Mouse (Mus musculus): ENCODE measurements around the gene Rufy1. TPM values are rescaled to one million over a fixed set of nuclear protein-coding genes. Genes with fewer than 3 reads are reported as not detected.
"Not testable (repeated sequence)": the region's sequence is repeated elsewhere in the genome, so short reads cannot be mapped to it uniquely, and the experiment has no call there.

The Rufy1 gene
- polyA plus RNA-seq, 1 experiment from 2014 or later, result 30.6 TPM

DNA sequence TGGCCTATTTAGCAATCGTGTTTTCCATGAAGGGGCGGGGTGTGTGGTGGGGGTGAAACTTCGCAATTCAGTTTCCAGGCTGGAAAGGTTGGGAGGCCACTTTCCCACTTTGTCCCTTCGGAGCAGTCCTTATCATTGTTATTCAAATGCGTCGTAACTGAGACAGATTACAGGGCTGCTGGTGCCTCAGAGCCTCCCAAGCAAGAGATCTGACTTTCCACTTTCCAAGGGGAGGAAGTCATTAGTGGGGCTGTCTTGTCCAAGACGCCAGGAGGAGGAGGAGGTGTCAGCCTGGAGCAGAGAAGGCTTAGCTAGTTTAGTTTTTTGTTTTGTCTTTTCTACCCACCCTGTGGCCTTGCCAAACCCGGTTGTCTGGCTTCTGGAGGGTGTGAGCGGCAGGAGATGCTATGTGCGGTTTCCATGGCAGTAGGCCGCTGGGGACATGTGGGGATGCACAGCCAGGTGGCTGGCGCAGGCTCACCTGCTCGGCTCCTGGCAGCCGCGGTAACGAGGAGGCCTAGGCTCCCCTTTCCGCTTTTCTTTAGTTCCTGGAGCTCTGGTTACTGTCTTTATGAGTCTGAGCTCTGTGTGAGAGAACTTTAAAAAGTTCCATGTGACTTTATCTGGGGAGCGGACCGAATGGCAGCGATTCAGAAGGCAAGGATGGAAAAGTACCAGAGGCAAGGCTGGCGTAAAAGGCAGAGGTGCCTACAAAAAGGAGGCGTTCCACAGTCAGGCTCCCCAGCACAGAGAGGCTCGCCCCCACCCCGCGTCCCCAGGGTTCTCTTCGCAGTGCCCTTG, 26.4 kb upstream of the Rufy1 start:
- no peaks in the 10 kb centered on the region for H3K9me3 ChIP-seq (replicated peaks; ENCODE audit: control insufficient read depth, low read length, poor library complexity, severe bottlenecking)
- ATAC-seq, result peak; percentile 68; the same call in 1 of the 2 replicates
- H3K4me1 ChIP-seq (ENCODE audit: control insufficient read depth, insufficient read depth, low read length), result peaks cover 11% of the 10 kb centered on the region
- no peak overlapping the region for H3K4me3 ChIP-seq (ENCODE audit: low read depth, low read length)
- WGBS, result 4% methylated on average over 26 of the region's 26 CpGs
- H3K27ac ChIP-seq (ENCODE audit: low read length), result no peak overlapping the region
- H3K27me3 ChIP-seq (ENCODE audit: control insufficient read depth, insufficient read depth, low read depth, low read length), result no peaks in the 10 kb centered on the region
- peak overlapping the region; percentile 14; the same call in 1 of the 2 replicates for H3K9ac ChIP-seq (ENCODE audit: low read depth, low read length)
- H3K36me3 ChIP-seq (ENCODE audit: control insufficient read depth, insufficient read depth, low read length), result no peaks in the 10 kb centered on the region
- H3K4me2 ChIP-seq (ENCODE audit: low read length), result peak overlapping the region; percentile 47

DNA sequence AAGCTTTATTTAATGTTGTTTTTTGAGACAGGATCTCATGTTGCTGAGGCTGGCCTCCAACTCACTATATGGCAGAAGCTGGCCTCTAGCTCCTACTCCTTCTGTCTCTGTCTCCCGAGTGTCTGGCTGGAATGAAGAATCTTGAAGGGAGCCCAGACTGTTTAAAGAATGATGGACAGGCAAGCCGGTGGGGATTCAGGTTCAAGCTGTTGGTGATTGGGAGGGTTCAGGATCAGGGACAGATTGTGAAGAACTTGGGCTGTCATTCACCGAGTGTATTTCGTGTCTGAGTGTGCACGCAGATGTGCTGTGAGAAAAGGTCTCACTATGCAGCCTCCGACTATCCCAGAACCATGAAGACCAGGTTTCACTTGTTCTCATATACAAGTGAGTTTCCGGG, 25.5 kb upstream of the Rufy1 start:
- Histone ChIP-seq H3K27ac (ENCODE audit: low read length) (no peak overlapping the region), H3K4me1 (ENCODE audit: control insufficient read depth, insufficient read depth, low read length) (peaks cover 11% of the 10 kb centered on the region), H3K9me3 (replicated peaks; ENCODE audit: control insufficient read depth, low read length, poor library complexity, severe bottlenecking) (no peaks in the 10 kb centered on the region), H3K9ac (ENCODE audit: low read depth, low read length) (no peak overlapping the region), H3K36me3 (ENCODE audit: control insufficient read depth, insufficient read depth, low read length) (no peaks in the 10 kb centered on the region), H3K4me2 (ENCODE audit: low read length) (no peak overlapping the region), H3K4me3 (ENCODE audit: low read depth, low read length) (no peak overlapping the region), H3K27me3 (ENCODE audit: control insufficient read depth, insufficient read depth, low read depth, low read length) (no peaks in the 10 kb centered on the region)
- no peak for ATAC-seq
- 31% methylated on average over 7 of the region's 7 CpGs for WGBS

DNA sequence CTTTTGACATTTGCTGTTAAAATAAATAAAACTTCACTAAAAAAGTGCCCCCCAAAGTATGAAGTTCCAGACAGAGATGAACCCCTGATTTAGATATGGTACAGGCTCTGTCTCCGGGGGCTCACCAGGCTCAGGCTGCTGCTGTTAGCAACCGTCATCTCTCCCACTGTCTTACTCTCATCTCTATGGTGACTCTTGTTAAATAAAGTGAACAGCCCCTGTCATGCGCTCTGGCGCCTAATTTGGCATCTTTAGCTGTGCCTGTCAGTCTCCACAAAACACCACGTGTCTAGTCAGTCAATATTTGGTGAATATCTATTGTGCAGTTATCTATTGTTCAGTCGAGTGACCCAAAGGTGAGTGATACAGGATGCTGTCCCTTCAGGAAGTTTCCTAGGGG, 24.0 kb upstream of the Rufy1 start:
- no peak for ATAC-seq
- Histone ChIP-seq H3K27me3 (ENCODE audit: control insufficient read depth, insufficient read depth, low read depth, low read length) (no peaks in the 10 kb centered on the region), H3K4me1 (ENCODE audit: control insufficient read depth, insufficient read depth, low read length) (peaks cover 11% of the 10 kb centered on the region), H3K4me3 (ENCODE audit: low read depth, low read length) (no peak overlapping the region), H3K9me3 (replicated peaks; ENCODE audit: control insufficient read depth, low read length, poor library complexity, severe bottlenecking) (no peaks in the 10 kb centered on the region), H3K36me3 (ENCODE audit: control insufficient read depth, insufficient read depth, low read length) (no peaks in the 10 kb centered on the region), H3K9ac (ENCODE audit: low read depth, low read length) (no peak overlapping the region), H3K4me2 (ENCODE audit: low read length) (no peak overlapping the region), H3K27ac (ENCODE audit: low read length) (no peak overlapping the region)
- WGBS, result 30% methylated on average over 6 of the region's 6 CpGs

DNA sequence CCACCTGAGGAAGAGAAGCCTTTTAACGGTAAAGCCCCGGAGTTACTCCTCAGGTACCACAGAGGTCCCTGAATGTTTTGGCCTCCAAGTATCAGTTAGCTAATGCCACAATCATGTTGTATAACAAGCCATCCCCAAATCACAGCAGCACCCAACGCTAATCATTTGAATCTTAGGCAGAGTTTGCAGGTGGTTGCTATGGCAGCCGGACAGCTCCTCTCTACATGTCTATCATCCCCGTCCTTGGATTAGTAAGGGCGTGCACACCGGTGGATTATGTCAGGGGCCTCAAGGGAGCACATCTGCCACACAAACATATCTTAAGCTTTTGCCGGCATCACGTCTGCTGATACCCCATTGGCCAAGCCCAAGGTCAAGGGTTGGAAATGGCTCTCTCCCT, 19.3 kb upstream of the Rufy1 start:
- no peak overlapping the region for H3K4me2 ChIP-seq (ENCODE audit: low read length)
- H3K4me1 ChIP-seq (ENCODE audit: control insufficient read depth, insufficient read depth, low read length), result no peaks in the 10 kb centered on the region
- no peak for ATAC-seq
- H3K27ac ChIP-seq (ENCODE audit: low read length), result no peak overlapping the region
- 52% methylated on average over 9 of the region's 9 CpGs for WGBS
- H3K27me3 ChIP-seq (ENCODE audit: control insufficient read depth, insufficient read depth, low read depth, low read length), result no peaks in the 10 kb centered on the region
- no peak overlapping the region for H3K9ac ChIP-seq (ENCODE audit: low read depth, low read length)
- no peak overlapping the region for H3K4me3 ChIP-seq (ENCODE audit: low read depth, low read length)
- H3K9me3 ChIP-seq (replicated peaks; ENCODE audit: control insufficient read depth, low read length, poor library complexity, severe bottlenecking), result no peaks in the 10 kb centered on the region
- H3K36me3 ChIP-seq (ENCODE audit: control insufficient read depth, insufficient read depth, low read length), result no peaks in the 10 kb centered on the region

DNA sequence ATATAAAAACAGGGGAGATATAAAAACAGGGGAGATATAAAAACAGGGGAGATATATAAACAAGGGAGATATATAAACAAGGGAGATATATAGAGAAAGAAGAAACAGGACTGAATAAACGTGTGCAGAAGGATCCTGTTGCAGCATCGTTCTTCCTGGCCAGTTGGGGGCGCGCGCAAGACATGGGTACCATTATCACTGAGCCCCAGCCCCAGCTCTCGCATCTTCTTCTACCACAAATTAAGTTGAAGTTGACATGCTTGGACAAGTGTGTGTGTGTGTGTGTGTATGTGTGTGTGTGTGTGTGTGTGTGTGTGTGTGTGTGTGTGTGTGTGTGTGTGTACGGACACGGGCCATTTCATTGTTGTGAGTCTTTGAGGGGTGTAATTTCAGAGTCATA, 17.2 kb upstream of the Rufy1 start:
- not testable (repeated sequence) for H3K27me3 ChIP-seq (ENCODE audit: control insufficient read depth, insufficient read depth, low read depth, low read length); H3K9me3 ChIP-seq (replicated peaks; ENCODE audit: control insufficient read depth, low read length, poor library complexity, severe bottlenecking); H3K4me2 ChIP-seq (ENCODE audit: low read length); H3K4me3 ChIP-seq (ENCODE audit: low read depth, low read length); H3K4me1 ChIP-seq (ENCODE audit: control insufficient read depth, insufficient read depth, low read length); H3K27ac ChIP-seq (ENCODE audit: low read length); H3K36me3 ChIP-seq (ENCODE audit: control insufficient read depth, insufficient read depth, low read length); H3K9ac ChIP-seq (ENCODE audit: low read depth, low read length); ATAC-seq
- 46% methylated on average over 7 of the region's 8 CpGs for WGBS

DNA sequence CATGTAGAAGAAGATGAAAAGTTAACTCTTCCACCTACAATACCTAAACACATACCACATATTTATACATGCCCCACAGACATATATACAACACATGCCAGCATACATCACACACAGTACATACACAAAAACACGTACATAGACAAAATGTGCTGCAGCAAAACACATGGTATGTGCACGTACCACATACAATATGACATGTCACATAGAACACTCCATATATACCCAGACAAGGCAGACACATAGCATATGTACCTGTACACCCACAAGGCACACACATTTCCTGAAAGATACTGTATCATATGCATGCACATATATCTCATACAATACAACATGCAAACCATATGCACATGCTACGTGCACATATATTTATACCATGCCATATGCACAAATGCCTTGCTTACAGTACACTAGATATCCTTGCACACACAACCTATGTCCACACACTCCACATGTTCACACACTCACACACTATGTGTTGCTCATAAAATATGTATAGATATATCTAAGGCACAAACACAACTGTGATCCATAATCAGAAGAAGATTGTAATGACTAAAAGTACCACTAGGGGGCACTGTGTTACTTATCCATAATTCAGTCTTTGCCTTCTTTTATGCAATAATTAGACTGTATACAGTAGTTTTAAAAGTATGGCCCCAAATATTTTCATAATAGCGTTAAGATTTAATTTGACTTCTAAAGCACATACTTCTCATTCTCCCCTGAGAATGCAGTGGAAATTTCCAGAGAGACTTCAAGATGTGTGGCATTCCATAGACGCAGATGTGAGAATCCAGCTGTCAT, 12.5 kb upstream of the Rufy1 start:
- no peak overlapping the region for H3K9ac ChIP-seq (ENCODE audit: low read depth, low read length)
- 75% methylated on average over 5 of the region's 5 CpGs for WGBS
- 0 out of 2 replicates have a peak, but pooled peaks have one; percentile 32 for ATAC-seq

DNA sequence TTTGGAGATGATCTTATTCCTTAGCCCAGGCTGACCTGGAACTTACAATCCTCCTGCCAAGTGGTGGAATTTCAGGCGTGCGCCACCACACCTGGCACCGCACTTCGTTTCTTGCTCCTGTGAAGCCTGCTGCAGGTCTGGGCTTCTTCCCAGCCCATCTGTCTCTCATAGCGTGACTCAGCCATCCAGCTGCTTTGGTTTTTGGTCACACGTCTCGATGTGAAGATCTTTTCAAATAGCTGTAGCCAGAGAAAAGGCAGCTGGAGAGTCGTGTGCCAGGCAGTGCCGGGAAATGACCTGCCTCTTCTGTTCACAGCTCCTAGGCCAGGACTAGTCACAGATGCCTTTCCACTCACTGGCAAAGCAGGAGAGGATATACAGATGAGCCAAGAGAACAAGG, 10.7 kb upstream of the Rufy1 start:
- no peaks in the 10 kb centered on the region for H3K4me1 ChIP-seq (ENCODE audit: control insufficient read depth, insufficient read depth, low read length)
- H3K4me2 ChIP-seq (ENCODE audit: low read length), result no peak overlapping the region
- H3K9ac ChIP-seq (ENCODE audit: low read depth, low read length), result no peak overlapping the region
- no peaks in the 10 kb centered on the region for H3K27me3 ChIP-seq (ENCODE audit: control insufficient read depth, insufficient read depth, low read depth, low read length)
- 60% methylated on average over 9 of the region's 9 CpGs for WGBS
- no peak overlapping the region for H3K4me3 ChIP-seq (ENCODE audit: low read depth, low read length)
- ATAC-seq, result no peak
- no peaks in the 10 kb centered on the region for H3K36me3 ChIP-seq (ENCODE audit: control insufficient read depth, insufficient read depth, low read length)
- H3K9me3 ChIP-seq (replicated peaks; ENCODE audit: control insufficient read depth, low read length, poor library complexity, severe bottlenecking), result no peaks in the 10 kb centered on the region
- no peak overlapping the region for H3K27ac ChIP-seq (ENCODE audit: low read length)

More for the DNA sequence above, 12.5 kb upstream of the Rufy1 start:
- H3K4me2 ChIP-seq (ENCODE audit: low read length), result no peak overlapping the region
- no peaks in the 10 kb centered on the region for H3K9me3 ChIP-seq (replicated peaks; ENCODE audit: control insufficient read depth, low read length, poor library complexity, severe bottlenecking)
- no peaks in the 10 kb centered on the region for H3K36me3 ChIP-seq (ENCODE audit: control insufficient read depth, insufficient read depth, low read length)
- H3K27me3 ChIP-seq (ENCODE audit: control insufficient read depth, insufficient read depth, low read depth, low read length), result no peaks in the 10 kb centered on the region
- H3K4me1 ChIP-seq (ENCODE audit: control insufficient read depth, insufficient read depth, low read length), result no peaks in the 10 kb centered on the region
- H3K4me3 ChIP-seq (ENCODE audit: low read depth, low read length), result no peak overlapping the region
- no peak overlapping the region for H3K27ac ChIP-seq (ENCODE audit: low read length)

DNA sequence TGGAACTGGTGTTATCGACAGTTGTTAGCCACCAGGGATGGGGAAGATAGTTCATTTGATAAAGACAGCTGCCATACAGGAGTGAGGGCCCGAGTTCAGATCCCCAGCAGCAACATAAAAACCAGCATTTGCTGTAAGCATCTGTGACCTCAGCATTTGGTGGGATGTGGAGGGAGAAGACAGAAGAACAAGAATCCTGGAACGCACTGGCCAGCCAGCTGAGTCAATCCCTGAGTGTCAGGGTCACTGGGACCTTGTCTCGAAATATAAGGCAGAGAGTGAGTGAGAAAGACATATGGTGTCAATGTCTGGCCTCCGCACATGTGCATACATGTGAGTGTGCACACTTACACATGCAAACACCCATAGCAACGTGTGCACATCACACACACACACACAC, 9.8 kb upstream of the Rufy1 start:
- Histone ChIP-seq H3K4me2 (ENCODE audit: low read length) (no peak overlapping the region), H3K27ac (ENCODE audit: low read length) (no peak overlapping the region), H3K9me3 (replicated peaks; ENCODE audit: control insufficient read depth, low read length, poor library complexity, severe bottlenecking) (no peaks in the 10 kb centered on the region), H3K27me3 (ENCODE audit: control insufficient read depth, insufficient read depth, low read depth, low read length) (no peaks in the 10 kb centered on the region), H3K9ac (ENCODE audit: low read depth, low read length) (no peak overlapping the region), H3K4me3 (ENCODE audit: low read depth, low read length) (no peak overlapping the region), H3K4me1 (ENCODE audit: control insufficient read depth, insufficient read depth, low read length) (no peaks in the 10 kb centered on the region), H3K36me3 (ENCODE audit: control insufficient read depth, insufficient read depth, low read length) (no peaks in the 10 kb centered on the region)
- 90% methylated on average over 6 of the region's 6 CpGs for WGBS
- ATAC-seq, result no peak

DNA sequence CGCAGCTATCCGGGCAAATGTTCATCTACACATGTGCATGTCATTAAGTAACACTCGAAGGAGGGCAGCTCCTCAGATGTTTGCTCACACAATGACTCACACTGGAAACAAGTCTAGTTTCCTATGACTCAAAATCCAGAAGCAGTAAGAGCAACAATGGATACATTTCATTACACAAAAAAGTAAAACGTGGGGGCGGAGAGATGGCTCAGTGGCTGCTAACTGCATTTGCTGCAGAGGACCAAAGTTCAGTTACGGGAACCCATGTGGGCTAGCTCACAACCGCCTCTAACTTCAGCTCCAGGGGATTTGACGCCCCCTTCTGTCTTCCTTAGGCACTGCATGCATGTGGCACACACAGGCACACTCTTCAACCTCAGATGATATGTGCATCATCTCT, 8.9 kb upstream of the Rufy1 start:
- WGBS, result 69% methylated on average over 8 of the region's 8 CpGs
- ATAC-seq, result no peak

More for the DNA sequence above, 8.9 kb upstream of the Rufy1 start:
- H3K9me3 ChIP-seq (replicated peaks; ENCODE audit: control insufficient read depth, low read length, poor library complexity, severe bottlenecking), result no peaks in the 10 kb centered on the region
- H3K9ac ChIP-seq (ENCODE audit: low read depth, low read length), result no peak overlapping the region
- H3K27ac ChIP-seq (ENCODE audit: low read length), result no peak overlapping the region
- no peak overlapping the region for H3K4me2 ChIP-seq (ENCODE audit: low read length)
- H3K36me3 ChIP-seq (ENCODE audit: control insufficient read depth, insufficient read depth, low read length), result no peaks in the 10 kb centered on the region
- H3K4me1 ChIP-seq (ENCODE audit: control insufficient read depth, insufficient read depth, low read length), result no peaks in the 10 kb centered on the region
- no peaks in the 10 kb centered on the region; the same call in 1 of the 2 replicates for H3K27me3 ChIP-seq (ENCODE audit: control insufficient read depth, insufficient read depth, low read depth, low read length)
- no peak overlapping the region for H3K4me3 ChIP-seq (ENCODE audit: low read depth, low read length)
